In the genomic region with DNA sequence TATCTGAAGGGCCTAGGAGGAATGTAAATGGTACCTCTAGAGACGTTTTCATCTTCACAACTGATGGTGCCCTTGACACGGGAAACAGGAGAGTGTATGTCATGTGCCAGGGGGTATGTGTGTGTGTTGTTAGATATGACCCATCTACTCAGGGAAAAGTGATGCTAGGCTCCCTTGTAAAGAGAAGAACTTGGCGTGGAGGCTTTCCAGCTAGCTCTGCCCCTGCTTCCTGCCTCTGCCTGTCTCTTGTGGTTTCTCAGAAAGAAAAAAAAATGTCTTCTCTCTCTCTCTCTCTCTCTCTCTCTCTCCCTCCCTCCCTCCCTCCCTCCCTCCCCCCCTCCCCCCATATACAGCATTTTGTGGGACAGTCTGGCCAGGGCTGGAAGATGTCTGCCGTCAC, we compare ENCODE assay signal across 13 mouse cellular contexts. TPM values are rescaled to one million over a fixed set of nuclear protein-coding genes. Genes with fewer than 3 reads are reported as not detected.
A peak's percentile ranks its signal among the peaks of the same experiment; 100 is the strongest.
DNase-seq lines count a peak whose midpoint lies in the region; ATAC-seq lines count a peak whose summit lies in the region.
"Had no signal": no experiment of that assay in that cellular context is flagged by ENCODE, and none has a peak within 500 bp of the region (broad histone marks: within the 10 kb centered on the region; RNA-seq: fewer than 3 reads in every experiment).

No protein-coding gene starts in this region.

- H3K27me3 ChIP-seq in heart, embryonic 13.5 days (replicated peaks): no peaks in the 10 kb centered on the region; the same call in 1 of the 2 replicates
- no peaks in the 10 kb centered on the region for H3K27me3 ChIP-seq in lung, embryonic 16.5 days (ENCODE audit: control insufficient read depth, insufficient read depth, low read depth, low read length)
- H3K27me3 ChIP-seq in embryonic facial prominence, embryonic 15.5 days: peaks cover 3% of the 10 kb centered on the region; the same call in 1 of the 2 replicates
- no peaks in the 10 kb centered on the region for H3K27me3 ChIP-seq in stomach, embryonic 14.5 days (ENCODE audit: control insufficient read depth, insufficient read depth, low read length)
- H3K27me3 ChIP-seq: intestine, embryonic 15.5 days had no signal

- H3K4me2 ChIP-seq in heart, embryonic 13.5 days: 0 out of 2 replicates have a peak overlapping the region, but pooled peaks have one; percentile 1
- peak overlapping the region; percentile 33 for H3K4me2 ChIP-seq in lung, embryonic 16.5 days (ENCODE audit: low read depth, low read length)
- H3K4me2 ChIP-seq in embryonic facial prominence, embryonic 15.5 days (replicated peaks): 0 out of 2 replicates have a peak overlapping the region, but pooled peaks have one; percentile 15
- no peak overlapping the region for H3K4me2 ChIP-seq in stomach, embryonic 14.5 days (replicated peaks; ENCODE audit: low read depth, low read length)
- H3K4me2 ChIP-seq: intestine, embryonic 15.5 days had no signal

- intact Hi-C loops in heart, postnatal 36 days (cut with DNase I): no loop called here

- no peak for DNase-seq in heart, postnatal 36 days
- DNase-seq in lung, postnatal 14 days: no peak
- DNase-seq: liver; midbrain, embryonic 14.5 days had no signal

- H3K27ac ChIP-seq in heart, embryonic 13.5 days (replicated peaks): peak overlapping the region; percentile 53; the same call in 1 of the 2 replicates
- peak overlapping the region; percentile 68 for H3K27ac ChIP-seq in lung, embryonic 16.5 days (ENCODE audit: low read length)
- peak overlapping the region; percentile 68; the same call in 1 of the 2 replicates for H3K27ac ChIP-seq in embryonic facial prominence, embryonic 15.5 days (replicated peaks)
- peak overlapping the region; percentile 53; the same call in 1 of the 2 replicates for H3K27ac ChIP-seq in stomach, embryonic 14.5 days (ENCODE audit: low read length)
- H3K27ac ChIP-seq: intestine, embryonic 15.5 days; kidney, postnatal 0 days; macrophage had no signal

- WGBS in heart, embryonic 13.5 days: 66% methylated on average over 4 of the region's 4 CpGs
- 45% methylated on average over 4 of the region's 4 CpGs for WGBS in lung, embryonic 16.5 days
- 52% methylated on average over 4 of the region's 4 CpGs for WGBS in embryonic facial prominence, embryonic 15.5 days
- 63% methylated on average over 4 of the region's 4 CpGs for WGBS in stomach, embryonic 14.5 days

- H3K9ac ChIP-seq in heart, embryonic 13.5 days: no peak overlapping the region
- no peak overlapping the region for H3K9ac ChIP-seq in lung, embryonic 16.5 days (ENCODE audit: low read length)
- H3K9ac ChIP-seq in embryonic facial prominence, embryonic 15.5 days: no peak overlapping the region
- no peak overlapping the region for H3K9ac ChIP-seq in stomach, embryonic 14.5 days (replicated peaks; ENCODE audit: low read depth, low read length)
- H3K9ac ChIP-seq: intestine, embryonic 15.5 days had no signal

- peaks cover 43% of the 10 kb centered on the region for H3K4me1 ChIP-seq in heart, embryonic 13.5 days
- H3K4me1 ChIP-seq in lung, embryonic 16.5 days (replicated peaks; ENCODE audit: control insufficient read depth, insufficient read depth, low read length): peaks cover 32% of the 10 kb centered on the region
- H3K4me1 ChIP-seq in embryonic facial prominence, embryonic 15.5 days: peaks cover 19% of the 10 kb centered on the region
- peaks cover 21% of the 10 kb centered on the region for H3K4me1 ChIP-seq in stomach, embryonic 14.5 days (ENCODE audit: control insufficient read depth, insufficient read depth, low read length)

- H3K36me3 ChIP-seq in heart, embryonic 13.5 days: no peaks in the 10 kb centered on the region
- H3K36me3 ChIP-seq in lung, embryonic 16.5 days (ENCODE audit: control insufficient read depth, insufficient read depth, low read length): no peaks in the 10 kb centered on the region
- H3K36me3 ChIP-seq in embryonic facial prominence, embryonic 15.5 days: no peaks in the 10 kb centered on the region
- H3K36me3 ChIP-seq in stomach, embryonic 14.5 days (ENCODE audit: control insufficient read depth, insufficient read depth, low read length): no peaks in the 10 kb centered on the region
- H3K36me3 ChIP-seq: intestine, embryonic 15.5 days had no signal

- no peaks in the 10 kb centered on the region for H3K9me3 ChIP-seq in heart, embryonic 13.5 days
- no peaks in the 10 kb centered on the region for H3K9me3 ChIP-seq in lung, embryonic 16.5 days (ENCODE audit: control insufficient read depth, low read length)
- no peaks in the 10 kb centered on the region for H3K9me3 ChIP-seq in embryonic facial prominence, embryonic 15.5 days (replicated peaks)
- no peaks in the 10 kb centered on the region for H3K9me3 ChIP-seq in stomach, embryonic 14.5 days (ENCODE audit: control insufficient read depth, low read depth, low read length)
- H3K9me3 ChIP-seq: intestine, embryonic 15.5 days had no signal

- ATAC-seq in heart, embryonic 13.5 days (ENCODE audit: extremely low read depth, insufficient number of reproducible peaks, low FRiP score, low TSS enrichment): no peak
- ATAC-seq in lung, embryonic 16.5 days (ENCODE audit: low read depth): peak; percentile 23; the same call in 1 of the 2 replicates
- no peak for ATAC-seq in embryonic facial prominence, embryonic 15.5 days (ENCODE audit: insufficient number of reproducible peaks, low FRiP score, low TSS enrichment, low read depth)
- ATAC-seq in stomach, embryonic 14.5 days (ENCODE audit: insufficient number of reproducible peaks, insufficient read depth, low FRiP score, low read depth): no peak
- no peak for ATAC-seq in CD4-positive, CD25-positive, alpha-beta regulatory T cell, adult 4 months
- ATAC-seq: activated CD4-positive, CD25-positive, alpha-beta regulatory T cell, adult 4 months; intestine, embryonic 15.5 days had no signal

- no peak overlapping the region for H3K4me3 ChIP-seq in heart, embryonic 13.5 days
- no peak overlapping the region for H3K4me3 ChIP-seq in lung, embryonic 16.5 days (ENCODE audit: low read length)
- H3K4me3 ChIP-seq in embryonic facial prominence, embryonic 15.5 days (replicated peaks): no peak overlapping the region
- H3K4me3 ChIP-seq in stomach, embryonic 14.5 days (ENCODE audit: low read depth, low read length): no peak overlapping the region
- H3K4me3 ChIP-seq: intestine, embryonic 15.5 days had no signal

RNA-seq across cellular contexts. Expression of a gene that starts 20.9 kb away (rescaled TPM):
- 16.0 and 16.7 TPM in 2 replicates for polyA plus RNA-seq in heart, embryonic 13.5 days (2015; fragmentation: Nextera tagmentation; extraction: Ambion mirVana)
- 10 to 100 TPM; 30.6 to 30.7 TPM for total RNA-seq in heart, postnatal 36 days (2021)
- 33.5 and 34.8 TPM in 2 replicates for polyA plus RNA-seq in lung, embryonic 16.5 days (2015; fragmentation: Nextera tagmentation; extraction: Ambion mirVana)
- polyA plus RNA-seq in embryonic facial prominence, embryonic 15.5 days (2015; fragmentation: Nextera tagmentation; extraction: Ambion mirVana): 31.7 and 32.1 TPM in 2 replicates
- 51.1 and 52.7 TPM in 2 replicates for polyA plus RNA-seq in stomach, embryonic 14.5 days (2014; fragmentation: Nextera tagmentation; extraction: Ambion mirVana)
- polyA plus RNA-seq in CD4-positive, CD25-positive, alpha-beta regulatory T cell, adult 4 months (2017; shearing (Covaris generic)): 10 to 100 TPM; 10.3 to 10.7 TPM
